Comparison of ENCODE assay signal across 9 mouse cellular contexts in the genomic region with DNA sequence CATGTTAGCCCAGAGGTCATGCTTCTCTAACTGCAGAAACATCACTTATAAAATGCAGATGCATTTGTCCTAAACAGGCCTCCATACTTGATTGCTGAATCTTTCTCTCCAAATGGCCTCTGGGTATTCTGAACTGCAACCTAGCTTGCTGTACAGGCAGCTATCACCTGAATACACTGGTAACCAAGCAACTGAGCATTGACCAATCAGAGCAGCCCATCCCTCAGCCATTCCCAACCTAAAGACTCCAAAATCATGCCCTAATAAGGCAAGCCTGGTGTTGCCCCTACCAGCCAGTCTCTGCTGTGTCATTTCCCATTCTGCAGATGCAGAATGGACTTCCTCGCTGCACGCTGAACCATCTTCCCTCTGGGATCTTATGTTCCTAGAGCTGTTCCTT.
DNase-seq lines count a peak whose midpoint lies in the region; ATAC-seq lines count a peak whose summit lies in the region.
"Had no signal": no experiment of that assay in that cellular context is flagged by ENCODE, and none has a peak within 500 bp of the region (broad histone marks: within the 10 kb centered on the region; RNA-seq: fewer than 3 reads in every experiment).

No protein-coding gene starts in this region.

- H3K4me3 ChIP-seq in heart, embryonic 12.5 days, result no peak overlapping the region
- H3K4me3 ChIP-seq in embryonic facial prominence, embryonic 10.5 days, result no peak overlapping the region
- no peak overlapping the region for H3K4me3 ChIP-seq in limb, embryonic 10.5 days
- no peak overlapping the region for H3K4me3 ChIP-seq in neural tube, embryonic 14.5 days (ENCODE audit: low read depth, low read length)
- H3K4me3 ChIP-seq in intestine, embryonic 16.5 days (ENCODE audit: low read length), result no peak overlapping the region
- H3K4me3 ChIP-seq: gastrocnemius, adult 2 months had no signal

- peak; percentile 59; the same call in 1 of the 2 replicates for ATAC-seq in heart, embryonic 12.5 days (ENCODE audit: insufficient number of reproducible peaks, low FRiP score)
- peak; percentile 86 for ATAC-seq in neural tube, embryonic 14.5 days (ENCODE audit: low read depth)
- ATAC-seq in intestine, embryonic 16.5 days, result no peak

- DNase-seq in heart, postnatal 14 days, result no peak
- peak; percentile 35 for DNase-seq in embryonic facial prominence, embryonic 10.5 days (ENCODE audit: low spot score)
- no peak for DNase-seq in limb, embryonic 10.5 days (ENCODE audit: low spot score)
- no peak for DNase-seq in frontal cortex, postnatal 10 days (ENCODE audit: low spot score in 2 of 2)
- no peak for DNase-seq in layer of hippocampus, adult 8-10 months (ENCODE audit: low spot score in 2 of 2)
- DNase-seq: gastrocnemius, adult 2 months had no signal

- no peaks in the 10 kb centered on the region for H3K9me3 ChIP-seq in heart, embryonic 12.5 days (replicated peaks)
- H3K9me3 ChIP-seq in embryonic facial prominence, embryonic 10.5 days, result no peaks in the 10 kb centered on the region
- no peaks in the 10 kb centered on the region for H3K9me3 ChIP-seq in limb, embryonic 10.5 days (replicated peaks)
- no peaks in the 10 kb centered on the region for H3K9me3 ChIP-seq in neural tube, embryonic 14.5 days (ENCODE audit: control insufficient read depth, low read length)
- H3K9me3 ChIP-seq in intestine, embryonic 16.5 days (ENCODE audit: control insufficient read depth, low read length), result no peaks in the 10 kb centered on the region

- H3K4me2 ChIP-seq in heart, embryonic 12.5 days, result no peak overlapping the region
- no peak overlapping the region for H3K4me2 ChIP-seq in neural tube, embryonic 14.5 days (ENCODE audit: low read depth, low read length)
- no peak overlapping the region for H3K4me2 ChIP-seq in intestine, embryonic 16.5 days (ENCODE audit: low read depth, low read length)

- peaks cover 9% of the 10 kb centered on the region; the same call in 1 of the 2 replicates for H3K4me1 ChIP-seq in heart, embryonic 12.5 days (replicated peaks)
- H3K4me1 ChIP-seq in embryonic facial prominence, embryonic 10.5 days, result no peaks in the 10 kb centered on the region
- H3K4me1 ChIP-seq in limb, embryonic 10.5 days, result 0 out of 2 replicates have a peak, but pooled peaks cover 4% of the 10 kb centered on the region
- no peaks in the 10 kb centered on the region for H3K4me1 ChIP-seq in neural tube, embryonic 14.5 days (ENCODE audit: control insufficient read depth, insufficient read depth, low read length)
- no peaks in the 10 kb centered on the region for H3K4me1 ChIP-seq in intestine, embryonic 16.5 days (ENCODE audit: control insufficient read depth, insufficient read depth, low read length)

- no peaks in the 10 kb centered on the region for H3K27me3 ChIP-seq in heart, embryonic 12.5 days (replicated peaks)
- H3K27me3 ChIP-seq in embryonic facial prominence, embryonic 10.5 days (replicated peaks; ENCODE audit: low read depth, poor library complexity, severe bottlenecking), result no peaks in the 10 kb centered on the region
- H3K27me3 ChIP-seq in limb, embryonic 10.5 days (ENCODE audit: low read depth, poor library complexity, severe bottlenecking), result no peaks in the 10 kb centered on the region
- H3K27me3 ChIP-seq in neural tube, embryonic 14.5 days (ENCODE audit: control insufficient read depth, insufficient read depth, low read length), result no peaks in the 10 kb centered on the region
- H3K27me3 ChIP-seq in intestine, embryonic 16.5 days (replicated peaks; ENCODE audit: control insufficient read depth, insufficient read depth, low read length), result no peaks in the 10 kb centered on the region

- intact Hi-C loops in heart, postnatal 14 days (cut with DNase I), result no loop called here

- H3K9ac ChIP-seq in heart, embryonic 12.5 days, result no peak overlapping the region
- no peak overlapping the region for H3K9ac ChIP-seq in neural tube, embryonic 14.5 days (replicated peaks; ENCODE audit: low read depth, low read length)
- H3K9ac ChIP-seq in intestine, embryonic 16.5 days (ENCODE audit: low read depth, low read length), result no peak overlapping the region

- H3K27ac ChIP-seq in heart, embryonic 12.5 days (ENCODE audit: poor library complexity, severe bottlenecking), result no peak overlapping the region
- H3K27ac ChIP-seq in embryonic facial prominence, embryonic 10.5 days (replicated peaks), result no peak overlapping the region
- 0 out of 2 replicates have a peak overlapping the region, but pooled peaks have one; percentile 17 for H3K27ac ChIP-seq in limb, embryonic 10.5 days
- H3K27ac ChIP-seq in neural tube, embryonic 14.5 days (ENCODE audit: low read depth, low read length), result peak overlapping the region; percentile 41
- H3K27ac ChIP-seq in intestine, embryonic 16.5 days (ENCODE audit: low read length), result no peak overlapping the region
- H3K27ac ChIP-seq: gastrocnemius, adult 2 months had no signal

- WGBS in heart, embryonic 12.5 days, result 77% methylated on average over 2 of the region's 2 CpGs
- WGBS in embryonic facial prominence, embryonic 10.5 days, result 83% methylated on average over 2 of the region's 2 CpGs
- WGBS in limb, embryonic 10.5 days, result 90% methylated on average over 2 of the region's 2 CpGs
- WGBS in neural tube, embryonic 14.5 days, result 53% methylated on average over 2 of the region's 2 CpGs
- 74% methylated on average over 2 of the region's 2 CpGs for WGBS in intestine, embryonic 16.5 days

- no peaks in the 10 kb centered on the region for H3K36me3 ChIP-seq in heart, embryonic 12.5 days
- no peaks in the 10 kb centered on the region for H3K36me3 ChIP-seq in embryonic facial prominence, embryonic 10.5 days (replicated peaks)
- no peaks in the 10 kb centered on the region for H3K36me3 ChIP-seq in limb, embryonic 10.5 days
- no peaks in the 10 kb centered on the region for H3K36me3 ChIP-seq in neural tube, embryonic 14.5 days (ENCODE audit: control insufficient read depth, insufficient read depth, low read length)
- no peaks in the 10 kb centered on the region for H3K36me3 ChIP-seq in intestine, embryonic 16.5 days (ENCODE audit: control insufficient read depth, insufficient read depth, low read length)

Comparison
In these comparisons a context has a peak if more than half of its experiments do, and no peak if none do; other contexts are left out.
1. H3K27ac ChIP-seq: peak in limb, embryonic 10.5 days (single experiment) and neural tube, embryonic 14.5 days (single experiment); none in heart, embryonic 12.5 days (single experiment), embryonic facial prominence, embryonic 10.5 days (single experiment) and intestine, embryonic 16.5 days (single experiment).